Mouse (Mus musculus): ENCODE measurements around the gene Man2b1. TPM values are rescaled to one million over a fixed set of nuclear protein-coding genes. Genes with fewer than 3 reads are reported as not detected.
A peak's percentile ranks its signal among the peaks of the same experiment; 100 is the strongest.

Gene Man2b1
- polyA plus RNA-seq, 1 experiment from 2014 or later, result 10.8 TPM

GRCm38 (mm10) chr8:85071041-85071440 is 12.0 kb upstream of the Man2b1 start:
- Histone ChIP-seq H3K4me3 (ENCODE audit: low read depth, low read length) (peak overlapping the region; percentile 79; the same call in 1 of the 2 replicates), H3K27me3 (replicated peaks; ENCODE audit: control insufficient read depth, insufficient read depth, low read length) (no peaks in the 10 kb centered on the region), H3K9me3 (replicated peaks; ENCODE audit: control insufficient read depth, low read length) (no peaks in the 10 kb centered on the region), H3K9ac (ENCODE audit: low read length) (peak overlapping the region; percentile 73; the same call in 1 of the 2 replicates), H3K4me2 (ENCODE audit: low read length) (peak overlapping the region; percentile 71), H3K4me1 (ENCODE audit: control insufficient read depth, insufficient read depth, low read length) (peaks cover 7% of the 10 kb centered on the region), H3K36me3 (ENCODE audit: control insufficient read depth, insufficient read depth, low read length) (peaks cover 48% of the 10 kb centered on the region), H3K27ac (ENCODE audit: low read depth, low read length) (peak overlapping the region; percentile 87)
- WGBS, result 86% methylated on average over 5 of the region's 5 CpGs
- ATAC-seq, result no peak
- DNase-seq (ENCODE audit: low spot score), result no peak

- H3K4me3 ChIP-seq (ENCODE audit: low read depth, low read length), result peak within 1 kb of the TSS; percentile 79
- H3K4me2 ChIP-seq (ENCODE audit: low read length), result peak within 1 kb of the TSS; percentile 71
- H3K9ac ChIP-seq (ENCODE audit: low read length), result peak within 1 kb of the TSS; percentile 73
- H3K36me3 ChIP-seq (ENCODE audit: control insufficient read depth, insufficient read depth, low read length), result peaks cover 48% of the 10 kb centered on the region
- peak; percentile 96 for DNase-seq (ENCODE audit: low spot score)
- peaks cover 7% of the 10 kb centered on the region for H3K4me1 ChIP-seq (ENCODE audit: control insufficient read depth, insufficient read depth, low read length)
- H3K27me3 ChIP-seq (replicated peaks; ENCODE audit: control insufficient read depth, insufficient read depth, low read length), result no peaks in the 10 kb centered on the region
- WGBS, result under 1% methylated on average over 68 of the region's 68 CpGs
- peak; percentile 93 for ATAC-seq
- H3K9me3 ChIP-seq (replicated peaks; ENCODE audit: control insufficient read depth, low read length), result no peaks in the 10 kb centered on the region
- peak within 1 kb of the TSS; percentile 87 for H3K27ac ChIP-seq (ENCODE audit: low read depth, low read length)
These were observed 11.4 kb upstream of the Man2b1 start, which contains the start of gene Dhps for GRCm38 (mm10) chr8:85071514-85072281. Dhps (plus strand) TSS chr8:85071757.

GRCm38 (mm10) chr8:85072364-85072929 is 10.6 kb upstream of the Man2b1 start:
- H3K27me3 ChIP-seq (replicated peaks; ENCODE audit: control insufficient read depth, insufficient read depth, low read length), result no peaks in the 10 kb centered on the region
- peak overlapping the region; percentile 71 for H3K4me2 ChIP-seq (ENCODE audit: low read length)
- H3K36me3 ChIP-seq (ENCODE audit: control insufficient read depth, insufficient read depth, low read length), result peaks cover 46% of the 10 kb centered on the region
- H3K9me3 ChIP-seq (replicated peaks; ENCODE audit: control insufficient read depth, low read length), result no peaks in the 10 kb centered on the region
- WGBS, result 45% methylated on average over 9 of the region's 9 CpGs
- peak overlapping the region; percentile 73 for H3K9ac ChIP-seq (ENCODE audit: low read length)
- DNase-seq (ENCODE audit: low spot score), result no peak
- peaks cover 7% of the 10 kb centered on the region for H3K4me1 ChIP-seq (ENCODE audit: control insufficient read depth, insufficient read depth, low read length)
- H3K27ac ChIP-seq (ENCODE audit: low read depth, low read length), result peak overlapping the region; percentile 87
- H3K4me3 ChIP-seq (ENCODE audit: low read depth, low read length), result peak overlapping the region; percentile 79
- ATAC-seq, result peak; percentile 6; the same call in 1 of the 2 replicates

GRCm38 (mm10) chr8:85073041-85073612 is 9.9 kb upstream of the Man2b1 start:
- Histone ChIP-seq H3K9ac (ENCODE audit: low read length) (no peak overlapping the region), H3K9me3 (replicated peaks; ENCODE audit: control insufficient read depth, low read length) (no peaks in the 10 kb centered on the region), H3K4me2 (ENCODE audit: low read length) (no peak overlapping the region), H3K36me3 (ENCODE audit: control insufficient read depth, insufficient read depth, low read length) (peaks cover 48% of the 10 kb centered on the region), H3K4me1 (ENCODE audit: control insufficient read depth, insufficient read depth, low read length) (peaks cover 7% of the 10 kb centered on the region), H3K27me3 (replicated peaks; ENCODE audit: control insufficient read depth, insufficient read depth, low read length) (no peaks in the 10 kb centered on the region), H3K27ac (ENCODE audit: low read depth, low read length) (no peak overlapping the region), H3K4me3 (ENCODE audit: low read depth, low read length) (no peak overlapping the region)
- DNase-seq (ENCODE audit: low spot score) (no peak), ATAC-seq (no peak)
- 91% methylated on average over 15 of the region's 15 CpGs for WGBS

- Histone ChIP-seq H3K27ac (ENCODE audit: low read depth, low read length) (no peak overlapping the region), H3K9me3 (replicated peaks; ENCODE audit: control insufficient read depth, low read length) (no peaks in the 10 kb centered on the region), H3K9ac (ENCODE audit: low read length) (no peak overlapping the region), H3K4me2 (ENCODE audit: low read length) (no peak overlapping the region), H3K27me3 (replicated peaks; ENCODE audit: control insufficient read depth, insufficient read depth, low read length) (no peaks in the 10 kb centered on the region), H3K4me3 (ENCODE audit: low read depth, low read length) (no peak overlapping the region), H3K36me3 (ENCODE audit: control insufficient read depth, insufficient read depth, low read length) (peaks cover 50% of the 10 kb centered on the region), H3K4me1 (ENCODE audit: control insufficient read depth, insufficient read depth, low read length) (peaks cover 7% of the 10 kb centered on the region)
- no peak for ATAC-seq
- WGBS, result 92% methylated on average over 10 of the region's 10 CpGs
- no peak for DNase-seq (ENCODE audit: low spot score)
These were observed 8.9 kb upstream of the Man2b1 start for GRCm38 (mm10) chr8:85074167-85074566.

GRCm38 (mm10) chr8:85074617-85075016 is 8.5 kb upstream of the Man2b1 start:
- ATAC-seq (no peak), DNase-seq (ENCODE audit: low spot score) (no peak)
- Histone ChIP-seq H3K4me3 (ENCODE audit: low read depth, low read length) (no peak overlapping the region), H3K27me3 (replicated peaks; ENCODE audit: control insufficient read depth, insufficient read depth, low read length) (no peaks in the 10 kb centered on the region), H3K9ac (ENCODE audit: low read length) (no peak overlapping the region), H3K4me2 (ENCODE audit: low read length) (no peak overlapping the region), H3K9me3 (replicated peaks; ENCODE audit: control insufficient read depth, low read length) (no peaks in the 10 kb centered on the region), H3K4me1 (ENCODE audit: control insufficient read depth, insufficient read depth, low read length) (peaks cover 10% of the 10 kb centered on the region), H3K27ac (ENCODE audit: low read depth, low read length) (no peak overlapping the region), H3K36me3 (ENCODE audit: control insufficient read depth, insufficient read depth, low read length) (peaks cover 50% of the 10 kb centered on the region)
- WGBS, result 94% methylated on average over 10 of the region's 10 CpGs

- Histone ChIP-seq H3K4me3 (ENCODE audit: low read depth, low read length) (no peak overlapping the region), H3K9ac (ENCODE audit: low read length) (no peak overlapping the region), H3K4me2 (ENCODE audit: low read length) (no peak overlapping the region), H3K27me3 (replicated peaks; ENCODE audit: control insufficient read depth, insufficient read depth, low read length) (no peaks in the 10 kb centered on the region), H3K9me3 (replicated peaks; ENCODE audit: control insufficient read depth, low read length) (no peaks in the 10 kb centered on the region), H3K27ac (ENCODE audit: low read depth, low read length) (no peak overlapping the region), H3K36me3 (ENCODE audit: control insufficient read depth, insufficient read depth, low read length) (peaks cover 50% of the 10 kb centered on the region), H3K4me1 (ENCODE audit: control insufficient read depth, insufficient read depth, low read length) (peaks cover 11% of the 10 kb centered on the region)
- no peak for ATAC-seq
- WGBS, result 77% methylated on average over 9 of the region's 9 CpGs
- no peak for DNase-seq (ENCODE audit: low spot score)
These were observed 7.1 kb upstream of the Man2b1 start for GRCm38 (mm10) chr8:85076001-85076400.

- Histone ChIP-seq H3K36me3 (ENCODE audit: control insufficient read depth, insufficient read depth, low read length) (peaks cover 50% of the 10 kb centered on the region), H3K27ac (ENCODE audit: low read depth, low read length) (no peak overlapping the region)
- ATAC-seq, result peak; percentile 56
These were observed 6.1 kb upstream of the Man2b1 start for GRCm38 (mm10) chr8:85076993-85077392.

GRCm38 (mm10) chr8:85080214-85080531 is 2.9 kb upstream of the Man2b1 start:
- H3K4me1 ChIP-seq (ENCODE audit: control insufficient read depth, insufficient read depth, low read length), result peaks cover 19% of the 10 kb centered on the region
- peaks cover 31% of the 10 kb centered on the region for H3K36me3 ChIP-seq (ENCODE audit: control insufficient read depth, insufficient read depth, low read length)
- H3K27ac ChIP-seq (ENCODE audit: low read depth, low read length), result 0 out of 2 replicates have a peak overlapping the region, but pooled peaks have one; percentile 21
- peak overlapping the region; percentile 92 for H3K9ac ChIP-seq (ENCODE audit: low read length)
- peak overlapping the region; percentile 94 for H3K4me2 ChIP-seq (ENCODE audit: low read length)
- no peak for DNase-seq (ENCODE audit: low spot score)
- WGBS, result under 1% methylated on average over 25 of the region's 25 CpGs
- no peaks in the 10 kb centered on the region for H3K9me3 ChIP-seq (replicated peaks; ENCODE audit: control insufficient read depth, low read length)
- ATAC-seq, result 0 out of 2 replicates have a peak, but pooled peaks have one; percentile 9
- no peaks in the 10 kb centered on the region for H3K27me3 ChIP-seq (replicated peaks; ENCODE audit: control insufficient read depth, insufficient read depth, low read length)
- peak overlapping the region; percentile 94 for H3K4me3 ChIP-seq (ENCODE audit: low read depth, low read length)

More at GRCm38 (mm10) chr8:85076993-85077392, 6.1 kb upstream of the Man2b1 start:
- peak; percentile 92 for DNase-seq (ENCODE audit: low spot score)
- Histone ChIP-seq H3K4me3 (ENCODE audit: low read depth, low read length) (no peak overlapping the region), H3K27me3 (replicated peaks; ENCODE audit: control insufficient read depth, insufficient read depth, low read length) (no peaks in the 10 kb centered on the region), H3K9ac (ENCODE audit: low read length) (no peak overlapping the region), H3K4me2 (ENCODE audit: low read length) (no peak overlapping the region), H3K9me3 (replicated peaks; ENCODE audit: control insufficient read depth, low read length) (no peaks in the 10 kb centered on the region), H3K4me1 (ENCODE audit: control insufficient read depth, insufficient read depth, low read length) (peaks cover 14% of the 10 kb centered on the region)
- WGBS, result 3% methylated on average over 2 of the region's 2 CpGs
